ENCODE assay signal across 15 mouse cellular contexts in genomic region chr5:5180711-5181110, GRCm38 (mm10).
DNase-seq lines count a peak whose midpoint lies in the region; ATAC-seq and TF ChIP-seq lines count a peak whose summit lies in the region.
"Had no signal": no experiment of that assay in that cellular context is flagged by ENCODE, and none has a peak within 500 bp of the region (broad histone marks: within the 10 kb centered on the region; RNA-seq: fewer than 3 reads in every experiment).

No protein-coding gene starts in this region.

- H3K36me3 ChIP-seq in heart, embryonic 13.5 days = no peaks in the 10 kb centered on the region
- H3K36me3 ChIP-seq in lung, postnatal 0 days (ENCODE audit: insufficient read depth, low read length) = no peaks in the 10 kb centered on the region
- no peaks in the 10 kb centered on the region for H3K36me3 ChIP-seq in embryonic facial prominence, embryonic 14.5 days (ENCODE audit: control insufficient read depth, insufficient read depth, low read length)
- H3K36me3 ChIP-seq in myocyte (ENCODE audit: control insufficient read depth, insufficient read depth) = no peaks in the 10 kb centered on the region
- no peaks in the 10 kb centered on the region for H3K36me3 ChIP-seq in thymus, adult 2 months (ENCODE audit: control insufficient read depth, insufficient read depth, low read length)
- H3K36me3 ChIP-seq: hindbrain, embryonic 15.5 days; midbrain, embryonic 12.5 days had no signal

- TF ChIP-seq CTCF in lung, postnatal 0 days (IDR thresholded peaks at IDR 0.05) = no peak
- TF ChIP-seq CTCF in lung, adult 2 months (IDR thresholded peaks at IDR 0.05; ENCODE audit: insufficient read depth, low read length) = no peak
- TF ChIP-seq CTCF in thymus, adult 2 months (IDR thresholded peaks at IDR 0.05; ENCODE audit: borderline replicate concordance, control insufficient read depth, extremely low read depth, insufficient read depth, low read length, poor library complexity) = no peak

- no peak for DNase-seq in heart, postnatal 4 days
- no peak for DNase-seq in lung, postnatal 0 days (ENCODE audit: low spot score)
- no peak for DNase-seq in lung, adult 2 months
- peak; percentile 68 for DNase-seq in embryonic facial prominence, embryonic 14.5 days (ENCODE audit: low spot score)
- DNase-seq in thymus, adult 2 months = no peak
- no peak for DNase-seq in right cerebral cortex, postnatal 36 days (ENCODE audit: low spot score in 2 of 2)
- DNase-seq: cerebellum, adult 18-20 months; left cerebral cortex, postnatal 4 days; right cerebral cortex, postnatal 4 days had no signal

- no peak for TF ChIP-seq POLR2A in lung, adult 2 months (IDR thresholded peaks at IDR 0.05; ENCODE audit: borderline replicate concordance, extremely low read depth, low read depth, low read length)
- TF ChIP-seq POLR2A in myocyte (IDR thresholded peaks at IDR 0.05; ENCODE audit: insufficient read length, low read depth) = no peak
- TF ChIP-seq POLR2A in thymus, adult 2 months (IDR thresholded peaks at IDR 0.05; ENCODE audit: control insufficient read depth, extremely low read depth, insufficient read depth, low read length, poor library complexity) = no peak

- no peak overlapping the region for H3K9ac ChIP-seq in heart, embryonic 13.5 days
- no peak overlapping the region for H3K9ac ChIP-seq in lung, postnatal 0 days (replicated peaks; ENCODE audit: low read depth)
- H3K9ac ChIP-seq in embryonic facial prominence, embryonic 14.5 days (ENCODE audit: low read depth, low read length) = no peak overlapping the region
- H3K9ac ChIP-seq: hindbrain, embryonic 15.5 days; midbrain, embryonic 12.5 days had no signal

- H3K4me1 ChIP-seq in heart, embryonic 13.5 days = peaks cover 16% of the 10 kb centered on the region
- H3K4me1 ChIP-seq in lung, postnatal 0 days (ENCODE audit: insufficient read depth, low read depth, low read length) = peaks cover 6% of the 10 kb centered on the region; the same call in 1 of the 2 replicates
- no peaks in the 10 kb centered on the region; the same call in 1 of the 2 replicates for H3K4me1 ChIP-seq in lung, adult 2 months (ENCODE audit: control insufficient read depth, insufficient read depth, low read length)
- peaks cover 10% of the 10 kb centered on the region; the same call in 1 of the 2 replicates for H3K4me1 ChIP-seq in embryonic facial prominence, embryonic 14.5 days (ENCODE audit: control insufficient read depth, insufficient read depth, low read length)
- H3K4me1 ChIP-seq in thymus, adult 2 months (replicated peaks; ENCODE audit: control insufficient read depth, insufficient read depth, low read length) = no peaks in the 10 kb centered on the region
- H3K4me1 ChIP-seq: hindbrain, embryonic 15.5 days had no signal

- no peak for ATAC-seq in heart, embryonic 13.5 days (ENCODE audit: extremely low read depth, insufficient number of reproducible peaks, low FRiP score, low TSS enrichment)
- ATAC-seq in lung, postnatal 0 days = peak; percentile 47; the same call in 1 of the 2 replicates
- peak; percentile 43 for ATAC-seq in embryonic facial prominence, embryonic 14.5 days (ENCODE audit: low read depth)
- ATAC-seq: CD4-positive, CD25-positive, alpha-beta regulatory T cell, adult 4 months had no signal

- H3K9me3 ChIP-seq in heart, embryonic 13.5 days = no peaks in the 10 kb centered on the region
- H3K9me3 ChIP-seq in lung, postnatal 0 days (ENCODE audit: low read length) = no peaks in the 10 kb centered on the region
- H3K9me3 ChIP-seq in embryonic facial prominence, embryonic 14.5 days (ENCODE audit: control insufficient read depth, low read length) = no peaks in the 10 kb centered on the region
- H3K9me3 ChIP-seq: hindbrain, embryonic 15.5 days; midbrain, embryonic 12.5 days had no signal

- WGBS in heart, embryonic 13.5 days = 59% methylated on average over 2 of the region's 2 CpGs
- 47% methylated on average over 2 of the region's 2 CpGs for WGBS in lung, postnatal 0 days
- WGBS in lung, adult 2 months = 60% methylated on average over 2 of the region's 2 CpGs
- 59% methylated on average over 2 of the region's 2 CpGs for WGBS in embryonic facial prominence, embryonic 14.5 days
- WGBS in thymus, adult 2 months = 74% methylated on average over 2 of the region's 2 CpGs

- H3K4me2 ChIP-seq in heart, embryonic 13.5 days = no peak overlapping the region
- no peak overlapping the region for H3K4me2 ChIP-seq in lung, postnatal 0 days (replicated peaks; ENCODE audit: low read depth, low read length)
- no peak overlapping the region for H3K4me2 ChIP-seq in embryonic facial prominence, embryonic 14.5 days (ENCODE audit: low read depth, low read length)
- peak overlapping the region; percentile 19 for H3K4me2 ChIP-seq in myocyte (ENCODE audit: low read depth)
- H3K4me2 ChIP-seq: hindbrain, embryonic 15.5 days; midbrain, embryonic 12.5 days had no signal

- no peak overlapping the region for H3ac ChIP-seq in myocyte (ENCODE audit: control insufficient read depth, insufficient read length)

- 0 out of 2 replicates have a peak overlapping the region, but pooled peaks have one; percentile 4 for H3K27ac ChIP-seq in heart, embryonic 13.5 days (replicated peaks)
- no peak overlapping the region for H3K27ac ChIP-seq in lung, postnatal 0 days (ENCODE audit: low read length)
- 0 out of 2 replicates have a peak overlapping the region, but pooled peaks have one; percentile 6 for H3K27ac ChIP-seq in embryonic facial prominence, embryonic 14.5 days (replicated peaks; ENCODE audit: low read depth, low read length)
- no peak overlapping the region for H3K27ac ChIP-seq in thymus, adult 2 months (ENCODE audit: control insufficient read depth, insufficient read depth, low read length)
- H3K27ac ChIP-seq: heart, adult 2 months; hindbrain, embryonic 15.5 days; midbrain, embryonic 12.5 days had no signal

- H3K79me2 ChIP-seq in myocyte (ENCODE audit: control insufficient read depth, insufficient read depth) = peaks cover 29% of the 10 kb centered on the region

- H3K27me3 ChIP-seq in heart, embryonic 13.5 days (replicated peaks) = no peaks in the 10 kb centered on the region
- H3K27me3 ChIP-seq in lung, postnatal 0 days (replicated peaks; ENCODE audit: insufficient read depth, low read length) = no peaks in the 10 kb centered on the region
- H3K27me3 ChIP-seq in embryonic facial prominence, embryonic 14.5 days (replicated peaks; ENCODE audit: control insufficient read depth, insufficient read depth, low read length) = no peaks in the 10 kb centered on the region
- H3K27me3 ChIP-seq in myocyte (ENCODE audit: control insufficient read depth, insufficient read depth, insufficient read length) = no peaks in the 10 kb centered on the region
- H3K27me3 ChIP-seq in thymus, adult 2 months (ENCODE audit: control insufficient read depth, insufficient read depth, low read length) = no peaks in the 10 kb centered on the region
- H3K27me3 ChIP-seq: hindbrain, embryonic 15.5 days; midbrain, embryonic 12.5 days had no signal

- no peak for TF ChIP-seq EP300 in lung, postnatal 0 days (IDR thresholded peaks at IDR 0.05)

- H3K4me3 ChIP-seq in heart, embryonic 13.5 days = no peak overlapping the region
- no peak overlapping the region for H3K4me3 ChIP-seq in lung, postnatal 0 days (ENCODE audit: low read depth, low read length)
- no peak overlapping the region for H3K4me3 ChIP-seq in lung, adult 2 months (replicated peaks; ENCODE audit: extremely low read depth, low read depth, low read length)
- no peak overlapping the region for H3K4me3 ChIP-seq in embryonic facial prominence, embryonic 14.5 days (ENCODE audit: low read depth, low read length)
- no peak overlapping the region for H3K4me3 ChIP-seq in myocyte
- H3K4me3 ChIP-seq in thymus, adult 2 months (ENCODE audit: control insufficient read depth, insufficient read depth, low read length) = no peak overlapping the region
- H3K4me3 ChIP-seq: heart, adult 2 months; hindbrain, embryonic 15.5 days; midbrain, embryonic 12.5 days had no signal

TF ChIP-seq in myocyte, 11 proteins besides CTCF, POLR2A, EP300 and RAD21:
- TF ChIP-seq TCF12 (IDR thresholded peaks at IDR 0.05; ENCODE audit: insufficient read depth, poor library complexity, severe bottlenecking) (no peak), CEBPB (IDR thresholded peaks at IDR 0.05; ENCODE audit: insufficient read depth, poor library complexity, severe bottlenecking) (0 out of 2 replicates have a peak, but pooled peaks have one; percentile 46)

Comparison
In these comparisons a context has a peak if more than half of its experiments do, and no peak if none do; other contexts are left out.
1. H3K27ac ChIP-seq: peak in heart, embryonic 13.5 days (single experiment) and embryonic facial prominence, embryonic 14.5 days (single experiment); none in lung, postnatal 0 days (single experiment) and thymus, adult 2 months (single experiment).